Mouse (Mus musculus): Measurements from ENCODE around the gene Nkd1.

DNA sequence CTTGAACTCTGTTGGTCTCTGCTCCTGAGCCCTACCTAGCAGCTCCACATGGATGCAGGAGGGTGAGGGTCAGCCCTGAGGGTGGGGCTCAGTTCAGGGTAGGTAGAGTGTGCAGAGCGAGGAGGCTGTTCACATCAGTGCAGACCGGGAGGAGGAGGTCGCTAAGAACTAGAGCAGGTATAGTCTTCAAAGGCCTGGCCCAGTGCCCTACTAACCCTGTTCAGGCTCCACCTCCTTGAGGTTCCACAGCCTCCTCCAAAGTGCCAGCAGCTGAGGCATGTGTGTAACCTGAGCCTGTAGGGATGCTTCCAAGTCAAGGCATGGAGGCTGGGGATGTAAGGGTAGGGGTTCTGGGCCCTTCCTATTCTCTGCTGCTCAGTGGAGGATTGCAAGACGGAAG is 23.5 kb downstream of the Nkd1 start:
- TF ChIP-seq CTCF (IDR thresholded peaks at IDR 0.05; ENCODE audit: borderline replicate concordance, extremely low read depth, insufficient read depth, insufficient read length) (no peak), POLR2A (IDR thresholded peaks at IDR 0.05; ENCODE audit: borderline replicate concordance, extremely low read depth, insufficient read depth, insufficient read length, poor library complexity, severe bottlenecking) (no peak)

All from brain, embryonic 14.5 days (tissue).